Mouse (Mus musculus) heart, embryonic 13.5 days (tissue): ENCODE data around the gene Kcnk10. TPM values are rescaled to one million over a fixed set of nuclear protein-coding genes. Genes with fewer than 3 reads are reported as not detected.

Experiments used
- ATAC-seq: fragments of 200-750 bp; cut with Nextera tagmentation; 2 replicates; pipeline ENCODE4 v1.8.0; 2017; ENCODE audit warnings: moderate TSS enrichment; ENCODE audit not compliant: insufficient number of reproducible peaks, low FRiP score, low TSS enrichment; ENCODE audit errors: extremely low read depth
- H3K27ac ChIP-seq: fragments of 300-500 bp; sonication (generic); replicated peaks from 2 replicates; pipeline ENCODE4 v1.5.1; 2015; ENCODE audit warnings: moderate library complexity, mild to moderate bottlenecking, inconsistent platforms
- H3K27me3 ChIP-seq: fragments of 300-500 bp; sonication (generic); replicated peaks from 2 replicates; pipeline ENCODE4 v1.6.1; 2015; ENCODE audit warnings: mild to moderate bottlenecking, inconsistent platforms
- H3K36me3 ChIP-seq: fragments of 300-500 bp; sonication (generic); 2 replicates; pipeline ENCODE4 v1.6.1; 2015; ENCODE audit warnings: mild to moderate bottlenecking, inconsistent platforms
- H3K4me1 ChIP-seq: fragments of 300-500 bp; sonication (generic); 2 replicates; pipeline ENCODE4 v1.6.1; 2015; ENCODE audit warnings: inconsistent platforms
- H3K4me2 ChIP-seq: fragments of 300-500 bp; sonication (generic); 2 replicates; pipeline ENCODE4 v1.6.1; 2015; ENCODE audit warnings: inconsistent platforms, mild to moderate bottlenecking, moderate library complexity
- H3K4me3 ChIP-seq: fragments of 300-500 bp; sonication (generic); 2 replicates; pipeline ENCODE4 v1.5.1; 2015; ENCODE audit warnings: moderate library complexity, mild to moderate bottlenecking, inconsistent platforms
- H3K9ac ChIP-seq: fragments of 300-500 bp; sonication (generic); 2 replicates; pipeline ENCODE4 v1.6.1; 2015; ENCODE audit warnings: inconsistent platforms, mild to moderate bottlenecking, moderate library complexity
- H3K9me3 ChIP-seq: fragments of 300-500 bp; sonication (generic); 2 replicates; pipeline ENCODE4 v1.6.1; 2016; ENCODE audit warnings: inconsistent platforms
- WGBS: fragments of 180-500 bp; shearing (Covaris S2); methylation state at CpG from one replicate; pipeline ENCODE4 v1.1.7; 2015; ENCODE audit warnings: mixed read lengths; 5-methylcytosine and 5-hydroxymethylcytosine counted together
- polyA plus RNA-seq: library from polyadenylated mRNA; unstranded; fragments of >200 nt; fragmentation: Nextera tagmentation; extraction: Ambion mirVana; gene quantifications from 2 replicates; pipeline ENCODE4 v1.2.1, GENCODE M21; 2015

The Kcnk10 gene
- polyA plus RNA-seq, 1 experiment from 2014 or later: 0.08 TPM

- 78% methylated on average over 4 of the region's 4 CpGs for WGBS
- H3K27ac ChIP-seq: no peak overlapping the region
- no peak overlapping the region for H3K4me3 ChIP-seq
- H3K4me2 ChIP-seq: no peak overlapping the region
- H3K9me3 ChIP-seq: no peaks in the 10 kb centered on the region
- no peaks in the 10 kb centered on the region for H3K27me3 ChIP-seq
- H3K9ac ChIP-seq: no peak overlapping the region
- H3K36me3 ChIP-seq: no peaks in the 10 kb centered on the region
- H3K4me1 ChIP-seq: peaks cover 11% of the 10 kb centered on the region
- ATAC-seq: no peak
Measured at GRCm38 (mm10) chr12:98389618-98390017, 188.5 kb downstream of the Kcnk10 start.

Other genes with a start within 250 kb of the Kcnk10 start
- gene Spata7, start 49.8 kb upstream of the Kcnk10 start, polyA plus RNA-seq: 10.9 and 11.0 TPM in 2 replicates
- 9.0 and 9.3 TPM in 2 replicates for gene Ptpn21, start 159.1 kb upstream of the Kcnk10 start, polyA plus RNA-seq
- 81.7 and 84.2 TPM in 2 replicates for gene Zc3h14, start 168.7 kb upstream of the Kcnk10 start, polyA plus RNA-seq